Mouse (Mus musculus) forebrain, embryonic 11.5 days (tissue): ENCODE results near the gene Gprasp1. TPM values are rescaled to one million over a fixed set of nuclear protein-coding genes. Genes with fewer than 3 reads are reported as not detected.
A peak's percentile ranks its signal among the peaks of the same experiment; 100 is the strongest.
"Not testable (repeated sequence)": the region's sequence is repeated elsewhere in the genome, so short reads cannot be mapped to it uniquely, and the experiment has no call there.

Experiments
- ATAC-seq: fragments of 200-750 bp; cut with Nextera tagmentation; replicated peaks from 2 replicates; pipeline ENCODE4 v1.8.0; 2017; ENCODE audit warnings: moderate TSS enrichment; ENCODE audit not compliant: low FRiP score
- DNase-seq: peaks from one replicate; pipeline ENCODE4 v3.0.0-alpha.2; 2017; ENCODE audit warnings: low spot score
- H3K27ac ChIP-seq: fragments of 300-500 bp; sonication (generic); 2 replicates; pipeline ENCODE4 v1.5.1; 2014; ENCODE audit warnings: low read depth, low read length
- H3K27me3 ChIP-seq: fragments of 300-500 bp; sonication (generic); 2 replicates; pipeline ENCODE4 v1.6.1; 2014; ENCODE audit warnings: mild to moderate bottlenecking, low read length, mixed read lengths; ENCODE audit not compliant: control insufficient read depth, insufficient read depth
- H3K36me3 ChIP-seq: fragments of 300-500 bp; sonication (generic); 2 replicates; pipeline ENCODE4 v1.6.1; 2014; ENCODE audit warnings: mild to moderate bottlenecking, low read length, moderate library complexity, mixed read lengths; ENCODE audit not compliant: control insufficient read depth, insufficient read depth
- H3K4me1 ChIP-seq: fragments of 300-500 bp; sonication (generic); replicated peaks from 2 replicates; pipeline ENCODE4 v1.6.1; 2014; ENCODE audit warnings: low read length, mixed read lengths; ENCODE audit not compliant: control insufficient read depth, insufficient read depth
- H3K4me2 ChIP-seq: fragments of 300-500 bp; sonication (generic); 2 replicates; pipeline ENCODE4 v1.6.1; 2014; ENCODE audit warnings: low read depth, mild to moderate bottlenecking, low read length, moderate library complexity, mixed read lengths; ENCODE audit not compliant: severe bottlenecking
- H3K4me3 ChIP-seq: fragments of 300-500 bp; sonication (generic); 2 replicates; pipeline ENCODE4 v1.5.1; 2014; ENCODE audit warnings: low read depth, low read length
- H3K9ac ChIP-seq: fragments of 300-500 bp; sonication (generic); 2 replicates; pipeline ENCODE4 v1.6.1; 2014; ENCODE audit warnings: low read length
- H3K9me3 ChIP-seq: fragments of 300-500 bp; sonication (generic); 2 replicates; pipeline ENCODE4 v1.6.1; 2016; ENCODE audit warnings: low read length, mixed read lengths; ENCODE audit not compliant: control insufficient read depth
- WGBS: fragments of 180-500 bp; shearing (Covaris S2); extraction: QIAGEN DNeasy Blood & Tissue Kit; methylation state at CpG from one replicate; pipeline ENCODE4 v1.1.7; 2014; 5-methylcytosine and 5-hydroxymethylcytosine counted together
- polyA plus RNA-seq: library from polyadenylated mRNA; unstranded; fragments of >200 nt; fragmentation: Nextera tagmentation; extraction: Ambion mirVana; gene quantifications from 2 replicates; pipeline ENCODE4 v1.2.1, GENCODE M21; 2014

Gprasp1 gene
- polyA plus RNA-seq, 1 experiment from 2014 or later: 78.1 TPM

- H3K4me2 ChIP-seq, H3K4me1 ChIP-seq, ATAC-seq, H3K9ac ChIP-seq, DNase-seq, H3K27me3 ChIP-seq, H3K9me3 ChIP-seq, H3K4me3 ChIP-seq, H3K27ac ChIP-seq, H3K36me3 ChIP-seq: not testable (repeated sequence)
- WGBS: 93% methylated on average over 3 of the region's 3 CpGs
These were observed 2.8 kb downstream of the Gprasp1 start for GRCm38 (mm10) chrX:135745376-135745775.

GRCm38 (mm10) chrX:135752832-135753231 is 10.3 kb downstream of the Gprasp1 start:
- Histone ChIP-seq H3K36me3 (no peaks in the 10 kb centered on the region), H3K27me3 (no peaks in the 10 kb centered on the region), H3K9me3 (no peaks in the 10 kb centered on the region), H3K27ac (no peak overlapping the region), H3K9ac (no peak overlapping the region), H3K4me1 (no peaks in the 10 kb centered on the region), H3K4me3 (no peak overlapping the region), H3K4me2 (no peak overlapping the region)
- 3% methylated on average over 2 of the region's 2 CpGs for WGBS
- DNase-seq (peak; percentile 79), ATAC-seq (no peak)

- H3K27ac ChIP-seq: no peak overlapping the region
- no peaks in the 10 kb centered on the region for H3K9me3 ChIP-seq
- H3K4me3 ChIP-seq: no peak overlapping the region
- H3K36me3 ChIP-seq: no peaks in the 10 kb centered on the region
- H3K9ac ChIP-seq: no peak overlapping the region
- DNase-seq (no peak), ATAC-seq (no peak)
- H3K4me2 ChIP-seq: no peak overlapping the region
- no peaks in the 10 kb centered on the region for H3K27me3 ChIP-seq
- H3K4me1 ChIP-seq: no peaks in the 10 kb centered on the region
These were observed 19.2 kb downstream of the Gprasp1 start for GRCm38 (mm10) chrX:135761707-135762106.

GRCm38 (mm10) chrX:135768043-135768548 is 25.6 kb downstream of the Gprasp1 start:
- Histone ChIP-seq H3K4me2 (no peak overlapping the region), H3K27ac (no peak overlapping the region), H3K4me1 (no peaks in the 10 kb centered on the region), H3K27me3 (no peaks in the 10 kb centered on the region), H3K4me3 (no peak overlapping the region), H3K9me3 (no peaks in the 10 kb centered on the region), H3K9ac (no peak overlapping the region), H3K36me3 (no peaks in the 10 kb centered on the region)
- ATAC-seq: no peak
- no peak for DNase-seq
- 70% methylated on average over 3 of the region's 3 CpGs for WGBS

DNA sequence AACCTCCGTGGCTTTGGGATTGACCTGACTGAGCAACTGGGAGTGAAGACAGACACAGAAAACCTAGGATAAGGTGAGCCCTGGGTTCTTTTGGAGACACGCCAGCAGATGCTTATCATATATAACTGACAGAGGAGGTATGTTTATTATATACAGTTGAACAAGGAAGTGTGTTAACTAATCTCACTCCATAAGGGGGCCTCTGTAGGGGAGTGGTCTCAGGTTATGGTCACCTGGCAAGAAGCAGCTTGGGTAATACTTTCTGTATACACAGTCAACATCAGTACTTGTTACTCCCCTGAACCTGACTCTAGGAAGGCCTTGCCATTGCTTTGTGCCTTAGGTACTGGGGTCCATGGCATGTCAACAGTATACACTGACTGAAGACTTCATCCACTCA is 26.0 kb downstream of the Gprasp1 start:
- no peak overlapping the region for H3K27ac ChIP-seq
- H3K9ac ChIP-seq: no peak overlapping the region
- H3K9me3 ChIP-seq: no peaks in the 10 kb centered on the region
- 93% methylated on average over 2 of the region's 2 CpGs for WGBS
- no peaks in the 10 kb centered on the region for H3K36me3 ChIP-seq
- DNase-seq (no peak), ATAC-seq (no peak)
- H3K4me3 ChIP-seq: no peak overlapping the region
- H3K27me3 ChIP-seq: no peaks in the 10 kb centered on the region
- H3K4me1 ChIP-seq: no peaks in the 10 kb centered on the region
- no peak overlapping the region for H3K4me2 ChIP-seq

DNA sequence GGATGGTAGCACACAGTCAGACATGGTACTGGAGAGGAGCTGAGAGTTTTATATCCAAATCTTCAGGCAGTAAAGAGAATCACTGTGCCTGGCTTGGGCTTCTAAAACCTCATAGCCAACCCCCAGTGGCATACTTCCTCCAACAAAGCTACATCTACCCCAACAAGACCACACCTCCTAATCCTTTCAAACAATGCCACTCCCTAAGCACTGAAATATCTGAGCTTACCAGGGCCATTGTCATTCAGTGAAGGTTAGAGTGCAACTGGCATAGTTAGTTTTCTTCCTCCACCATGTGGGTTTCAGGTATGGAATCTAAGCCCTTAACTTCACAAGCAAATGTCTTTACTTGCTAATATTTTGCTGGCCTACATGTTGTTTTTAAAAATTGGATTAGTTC is 49.0 kb downstream of the Gprasp1 start:
- Histone ChIP-seq H3K36me3 (no peaks in the 10 kb centered on the region), H3K4me2 (no peak overlapping the region), H3K4me3 (no peak overlapping the region), H3K9me3 (no peaks in the 10 kb centered on the region), H3K27ac (no peak overlapping the region), H3K9ac (no peak overlapping the region), H3K27me3 (no peaks in the 10 kb centered on the region), H3K4me1 (no peaks in the 10 kb centered on the region)
- no peak for ATAC-seq
- no peak for DNase-seq

- no peak for ATAC-seq
- no peak for DNase-seq
- no peaks in the 10 kb centered on the region for H3K4me1 ChIP-seq
These were observed 49.8 kb downstream of the Gprasp1 start for GRCm38 (mm10) chrX:135792326-135792725.

GRCm38 (mm10) chrX:135795591-135796304 is 53.2 kb downstream of the Gprasp1 start:
- peak; percentile 79 for DNase-seq
- H3K27ac ChIP-seq, H3K27me3 ChIP-seq, H3K36me3 ChIP-seq, H3K9me3 ChIP-seq, H3K4me1 ChIP-seq: not testable (repeated sequence)
- Histone ChIP-seq H3K9ac (peak overlapping the region; percentile 59), H3K4me2 (peak overlapping the region; percentile 63), H3K4me3 (peak overlapping the region; percentile 50)
- WGBS: 24% methylated on average over 22 of the region's 27 CpGs
- ATAC-seq: peak; percentile 91

More at GRCm38 (mm10) chrX:135792326-135792725, 49.8 kb downstream of the Gprasp1 start:
- no peak overlapping the region for H3K4me3 ChIP-seq
- H3K4me2 ChIP-seq: no peak overlapping the region
- WGBS: 77% methylated on average over 6 of the region's 6 CpGs
- H3K27me3 ChIP-seq: no peaks in the 10 kb centered on the region
- H3K36me3 ChIP-seq: no peaks in the 10 kb centered on the region
- no peak overlapping the region for H3K27ac ChIP-seq
- H3K9ac ChIP-seq: no peak overlapping the region
- H3K9me3 ChIP-seq: no peaks in the 10 kb centered on the region
